Mouse (Mus musculus) spleen, adult 2 months (tissue): ENCODE measurements around the gene Apobec3.

Experiments
- CTCF ChIP-seq: fragments of 200-500 bp; IDR thresholded peaks from 2 replicates; pipeline ENCODE4 v1.5.1; 2011; ENCODE audit warnings: mild to moderate bottlenecking, inconsistent platforms; ENCODE audit not compliant: insufficient read depth, insufficient read length, insufficient replicate concordance; ENCODE audit errors: extremely low read depth
- POLR2A ChIP-seq: fragments of 200-500 bp; IDR thresholded peaks from 2 replicates; pipeline ENCODE4 v1.6.1; 2011; ENCODE audit warnings: low read depth, low read length, inconsistent platforms

- TF ChIP-seq POLR2A: no peak
- TF ChIP-seq CTCF: no peak
Observed at GRCm38 (mm10) chr15:79956559-79956958, 65.1 kb downstream of the Apobec3 start.
